Mouse (Mus musculus): ENCODE measurements at regions not wholly inside any gene's neighbourhood (a gene's known extent, or its start where the extent isn't known, plus 50 kb on each side); places are given as distances from the start of the nearest gene placed in this dataset.

GRCm38 (mm10) chr16:49578976-49579375, 120.1 kb upstream of the Ift57 start:
- no peak for DNase-seq (ENCODE audit: low spot score in 2 of 2)

GRCm38 (mm10) chr16:49580708-49581107, 118.3 kb upstream of the Ift57 start:
- no peak for DNase-seq (ENCODE audit: low spot score in 2 of 2)

- DNase-seq (ENCODE audit: low spot score in 2 of 2): no peak
Observed at GRCm38 (mm10) chr16:49606500-49606899, 92.5 kb upstream of the Ift57 start.

- DNase-seq (ENCODE audit: low spot score in 2 of 2): no peak
Observed at GRCm38 (mm10) chr16:49614801-49615200, 84.2 kb upstream of the Ift57 start.

DNA sequence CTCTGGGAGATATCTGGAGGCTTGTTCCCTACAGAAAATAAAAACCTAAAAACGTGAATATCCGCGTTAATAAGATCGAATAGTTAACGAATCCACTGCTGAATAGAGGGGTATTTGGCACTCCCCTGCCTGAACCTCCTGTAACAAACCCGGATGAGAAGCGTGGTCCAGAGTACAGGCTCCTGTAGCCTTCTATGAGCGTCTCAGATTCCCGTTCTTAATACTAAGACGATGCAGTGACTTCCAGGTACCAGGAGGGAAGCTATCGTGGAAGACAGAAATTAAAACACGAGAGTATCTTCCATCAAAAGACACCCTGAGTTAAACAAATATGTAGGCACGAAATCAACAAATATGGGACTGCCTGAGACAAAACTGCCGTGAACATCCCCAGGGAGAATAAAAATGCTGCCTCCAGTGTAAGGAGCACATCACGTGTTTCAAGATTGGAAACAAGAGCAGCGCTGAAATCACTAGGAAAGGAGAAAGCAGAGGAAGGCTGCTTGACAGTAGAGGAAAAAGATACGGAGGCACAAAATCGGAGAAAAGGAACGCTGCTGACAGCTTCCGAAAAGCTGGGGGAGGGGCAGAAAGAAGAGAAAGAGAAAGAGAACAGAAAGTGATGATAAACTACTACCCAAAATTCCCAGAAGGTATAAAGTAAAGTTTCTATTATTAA, 83.6 kb upstream of the Ift57 start:
- peak in 1 of 2 experiments; percentile 3 for DNase-seq (ENCODE audit: low spot score in 2 of 2)

DNA sequence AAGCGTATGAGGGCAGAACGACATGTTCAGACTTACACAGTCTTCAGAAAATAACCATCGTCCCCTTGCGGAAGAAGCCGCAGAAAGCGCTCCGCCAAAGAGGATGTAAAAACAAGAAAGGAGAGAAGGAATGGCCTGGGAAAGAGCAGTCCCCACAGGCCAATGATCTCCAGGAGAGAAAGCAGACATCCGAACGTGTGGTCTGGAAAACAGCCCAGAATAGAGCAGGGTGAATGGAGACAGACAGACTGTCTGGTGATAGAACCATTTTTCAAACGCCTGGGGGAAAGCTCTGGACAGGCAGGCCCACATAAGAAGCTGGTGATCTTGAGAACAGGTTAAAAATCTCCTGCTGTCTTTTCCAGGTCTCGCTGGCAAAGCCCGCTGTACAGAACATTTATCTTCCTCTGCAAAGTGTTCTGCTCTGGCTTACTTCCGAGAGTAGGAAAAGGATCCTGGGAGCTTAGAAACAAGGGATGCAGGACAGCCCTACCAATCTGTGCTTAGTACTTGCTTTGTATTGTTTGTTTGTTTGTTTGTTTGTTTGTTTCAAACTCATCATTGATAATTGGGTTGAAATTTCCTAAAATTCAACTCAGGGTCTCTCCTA, 82.7 kb upstream of the Ift57 start:
- no peak for DNase-seq (ENCODE audit: low spot score in 2 of 2)

- no peak for DNase-seq (ENCODE audit: low spot score in 2 of 2)
Observed at GRCm38 (mm10) chr16:49633502-49633901, 65.5 kb upstream of the Ift57 start.

GRCm38 (mm10) chr16:49635506-49635905, 63.5 kb upstream of the Ift57 start:
- DNase-seq (ENCODE audit: low spot score in 2 of 2): no peak

DNA sequence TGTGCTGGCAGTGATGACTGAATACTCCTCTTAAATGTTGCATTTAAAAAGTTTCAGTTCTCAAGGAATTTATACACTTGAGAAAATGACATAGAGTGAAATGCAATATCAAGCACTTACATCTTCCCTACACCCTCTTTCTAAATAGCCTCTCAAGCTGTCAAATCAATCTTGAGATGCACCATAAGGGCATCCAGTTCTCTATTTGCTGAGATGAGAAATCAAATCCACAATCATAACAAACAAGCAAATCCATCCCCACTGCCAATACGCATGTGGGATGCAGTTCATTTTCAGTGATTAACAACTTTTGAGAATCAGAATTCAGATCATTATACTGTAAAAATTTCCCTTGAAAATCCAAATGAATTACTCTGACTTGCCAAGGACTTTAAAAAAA, 62.6 kb upstream of the Ift57 start:
- DNase-seq (ENCODE audit: low spot score in 2 of 2): no peak

DNA sequence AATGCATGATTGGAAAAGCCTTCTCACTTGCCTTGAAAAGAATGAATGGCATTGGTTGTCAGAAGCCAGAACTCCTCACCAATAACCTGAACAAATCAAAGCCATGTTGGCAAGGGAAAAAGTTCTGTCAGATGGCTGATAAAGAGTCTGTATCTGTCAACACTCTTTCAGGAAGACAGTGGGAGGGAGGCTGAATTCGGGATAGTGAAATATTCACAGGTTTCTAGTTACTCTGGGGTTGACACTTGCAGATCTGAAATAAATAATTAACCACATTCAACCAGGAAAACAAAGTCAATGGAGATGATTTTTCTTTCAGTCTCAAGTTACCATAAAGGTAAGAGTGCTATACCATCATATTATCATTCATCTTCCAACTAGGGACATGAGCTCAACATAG, 56.3 kb upstream of the Ift57 start:
- no peak for DNase-seq (ENCODE audit: low spot score in 2 of 2)

GRCm38 (mm10) chr16:49644416-49644815, 54.6 kb upstream of the Ift57 start:
- no peak for DNase-seq (ENCODE audit: low spot score in 2 of 2)

- no peak for DNase-seq (ENCODE audit: low spot score in 2 of 2)
Observed at GRCm38 (mm10) chr16:49646479-49646878, 52.6 kb upstream of the Ift57 start.

Measured in cerebellum, postnatal 4 days (tissue).